Mouse (Mus musculus): ENCODE data around the gene Prss54.

- no peak for TF ChIP-seq CTCF (IDR thresholded peaks at IDR 0.05; ENCODE audit: insufficient read depth, low read length)
- TF ChIP-seq POLR2A (IDR thresholded peaks at IDR 0.05; ENCODE audit: borderline replicate concordance, extremely low read depth, low read depth, low read length): no peak
Observed at GRCm38 (mm10) chr8:95546986-95547385, 29.2 kb downstream of the Prss54 start.
